Mouse (Mus musculus): ENCODE results near the gene Btnl2. TPM values are rescaled to one million over a fixed set of nuclear protein-coding genes. Genes with fewer than 3 reads are reported as not detected.

The Btnl2 gene
- total RNA-seq, 1 experiment, result not detected

GRCm38 (mm10) chr17:34331200-34331599 lies 23.4 kb upstream of the Btnl2 start:
- in situ Hi-C loops (cut with MboI; ENCODE audit: low sequenced_read_pairs in 2 of 2, unreplicated experiment in 2 of 2), result no loop called here
- Histone ChIP-seq H3K27ac (ENCODE audit: insufficient read depth, low read depth, low read length, poor library complexity, severe bottlenecking) (no peak overlapping the region), H3K4me1 (ENCODE audit: control insufficient read depth in 2 of 2, insufficient read depth in 2 of 2, low read length in 2 of 2, poor library complexity in 1 of 2) (peaks cover 0 to 5% of the 10 kb centered on the region in 2 experiments; a peak in 1 of 4 replicates), H3K9ac (ENCODE audit: insufficient read depth, low read depth, low read length, poor library complexity, severe bottlenecking) (no peak overlapping the region), H3K36me3 (ENCODE audit: control insufficient read depth, insufficient read depth, low read length, poor library complexity, severe bottlenecking) (no peaks in the 10 kb centered on the region), H3K9me3 (ENCODE audit: control insufficient read depth, insufficient read depth, low read depth, low read length) (no peaks in the 10 kb centered on the region), H3K4me3 (ENCODE audit: insufficient read depth in 1 of 2, low read depth in 1 of 2, low read length in 2 of 2, poor library complexity in 1 of 2, severe bottlenecking in 1 of 2) (no peak overlapping the region)
- no peak for DNase-seq (ENCODE audit: low read depth, low spot score)
- no peak for TF ChIP-seq HCFC1 (IDR thresholded peaks at IDR 0.05; ENCODE audit: borderline replicate concordance, insufficient read depth, low read length)
- TF ChIP-seq ZNF384 (IDR thresholded peaks at IDR 0.05; ENCODE audit: low read depth, low read length), result no peak
- TF ChIP-seq CHD2 (IDR thresholded peaks at IDR 0.05; ENCODE audit: low read depth, low read length), result no peak
- TF ChIP-seq MAFK (IDR thresholded peaks at IDR 0.05; ENCODE audit: insufficient read depth, low read depth, low read length), result no peak
- TF ChIP-seq ZC3H11A (IDR thresholded peaks at IDR 0.05; ENCODE audit: borderline replicate concordance, low read depth, low read length), result no peak

GRCm38 (mm10) chr17:34340619-34341402 lies 13.8 kb upstream of the Btnl2 start:
- TF ChIP-seq CHD2 (IDR thresholded peaks at IDR 0.05; ENCODE audit: low read depth, low read length) (no peak), MAFK (IDR thresholded peaks at IDR 0.05; ENCODE audit: insufficient read depth, low read depth, low read length) (no peak), ZC3H11A (IDR thresholded peaks at IDR 0.05; ENCODE audit: borderline replicate concordance, low read depth, low read length) (no peak), HCFC1 (IDR thresholded peaks at IDR 0.05; ENCODE audit: borderline replicate concordance, insufficient read depth, low read length) (no peak), ZNF384 (IDR thresholded peaks at IDR 0.05; ENCODE audit: low read depth, low read length) (no peak)
- Histone ChIP-seq H3K9me3 (ENCODE audit: control insufficient read depth, insufficient read depth, low read depth, low read length) (no peaks in the 10 kb centered on the region), H3K4me1 (ENCODE audit: control insufficient read depth in 2 of 2, insufficient read depth in 2 of 2, low read length in 2 of 2, poor library complexity in 1 of 2) (no peaks in the 10 kb centered on the region; a peak in 1 of 4 replicates), H3K9ac (ENCODE audit: insufficient read depth, low read depth, low read length, poor library complexity, severe bottlenecking) (no peak overlapping the region), H3K4me3 (ENCODE audit: insufficient read depth in 1 of 2, low read depth in 1 of 2, low read length in 2 of 2, poor library complexity in 1 of 2, severe bottlenecking in 1 of 2) (no peak overlapping the region), H3K27ac (ENCODE audit: insufficient read depth, low read depth, low read length, poor library complexity, severe bottlenecking) (no peak overlapping the region), H3K36me3 (ENCODE audit: control insufficient read depth, insufficient read depth, low read length, poor library complexity, severe bottlenecking) (no peaks in the 10 kb centered on the region)
- DNase-seq (ENCODE audit: low read depth, low spot score), result peak; percentile 15
- in situ Hi-C loops (cut with MboI; ENCODE audit: low sequenced_read_pairs in 2 of 2, unreplicated experiment in 2 of 2), result loop anchor here in 1 of 2 experiments (10.0 kb wide), 1 partner anchor 96 kb away; no protein-coding TSS in a partner anchor

- TF ChIP-seq CHD2 (IDR thresholded peaks at IDR 0.05; ENCODE audit: low read depth, low read length) (no peak), HCFC1 (IDR thresholded peaks at IDR 0.05; ENCODE audit: borderline replicate concordance, insufficient read depth, low read length) (no peak)
- Histone ChIP-seq H3K9ac (ENCODE audit: insufficient read depth, low read depth, low read length, poor library complexity, severe bottlenecking) (no peak overlapping the region), H3K27ac (ENCODE audit: insufficient read depth, low read depth, low read length, poor library complexity, severe bottlenecking) (no peak overlapping the region), H3K4me1 (ENCODE audit: control insufficient read depth in 2 of 2, insufficient read depth in 2 of 2, low read length in 2 of 2, poor library complexity in 1 of 2) (no peaks in the 10 kb centered on the region; a peak in 1 of 4 replicates), H3K4me3 (ENCODE audit: insufficient read depth in 1 of 2, low read depth in 1 of 2, low read length in 2 of 2, poor library complexity in 1 of 2, severe bottlenecking in 1 of 2) (no peak overlapping the region), H3K36me3 (ENCODE audit: control insufficient read depth, insufficient read depth, low read length, poor library complexity, severe bottlenecking) (no peaks in the 10 kb centered on the region), H3K9me3 (ENCODE audit: control insufficient read depth, insufficient read depth, low read depth, low read length) (no peaks in the 10 kb centered on the region)
- in situ Hi-C loops (cut with MboI; ENCODE audit: low sequenced_read_pairs in 2 of 2, unreplicated experiment in 2 of 2), result loop anchor here in 1 of 2 experiments (10.0 kb wide), 1 partner anchor 100 kb away; no protein-coding TSS in a partner anchor
- no peak for DNase-seq (ENCODE audit: low read depth, low spot score)
These were observed 9.7 kb upstream of the Btnl2 start for GRCm38 (mm10) chr17:34344882-34345281.

- no peaks in the 10 kb centered on the region for H3K36me3 ChIP-seq (ENCODE audit: control insufficient read depth, insufficient read depth, low read length, poor library complexity, severe bottlenecking)
- no peak for TF ChIP-seq ZC3H11A (IDR thresholded peaks at IDR 0.05; ENCODE audit: borderline replicate concordance, low read depth, low read length)
- no peak for TF ChIP-seq ZNF384 (IDR thresholded peaks at IDR 0.05; ENCODE audit: low read depth, low read length)
- no peak for TF ChIP-seq CHD2 (IDR thresholded peaks at IDR 0.05; ENCODE audit: low read depth, low read length)
- no peak for TF ChIP-seq MAFK (IDR thresholded peaks at IDR 0.05; ENCODE audit: insufficient read depth, low read depth, low read length)
- TF ChIP-seq HCFC1 (IDR thresholded peaks at IDR 0.05; ENCODE audit: borderline replicate concordance, insufficient read depth, low read length), result no peak
- H3K9me3 ChIP-seq (ENCODE audit: control insufficient read depth, insufficient read depth, low read depth, low read length), result no peaks in the 10 kb centered on the region
- no peak overlapping the region for H3K27ac ChIP-seq (ENCODE audit: insufficient read depth, low read depth, low read length, poor library complexity, severe bottlenecking)
- no peak for DNase-seq (ENCODE audit: low read depth, low spot score)
- no peaks in the 10 kb centered on the region for H3K4me1 ChIP-seq (ENCODE audit: control insufficient read depth in 2 of 2, insufficient read depth in 2 of 2, low read length in 2 of 2, poor library complexity in 1 of 2)
- in situ Hi-C loops (cut with MboI; ENCODE audit: low sequenced_read_pairs in 2 of 2, unreplicated experiment in 2 of 2), result loop anchor here in 1 of 2 experiments (10.0 kb wide), 1 partner anchor 101 kb away; no protein-coding TSS in a partner anchor
- H3K4me3 ChIP-seq (ENCODE audit: insufficient read depth in 1 of 2, low read depth in 1 of 2, low read length in 2 of 2, poor library complexity in 1 of 2, severe bottlenecking in 1 of 2), result no peak overlapping the region
- H3K9ac ChIP-seq (ENCODE audit: insufficient read depth, low read depth, low read length, poor library complexity, severe bottlenecking), result no peak overlapping the region
These were observed 9.1 kb upstream of the Btnl2 start for GRCm38 (mm10) chr17:34345486-34345885.
